Mouse (Mus musculus) embryonic facial prominence, embryonic 15.5 days (tissue): ENCODE measurements around the gene Negr1. TPM values are rescaled to one million over a fixed set of nuclear protein-coding genes. Genes with fewer than 3 reads are reported as not detected.

ENCODE experiments used
- ATAC-seq: fragments of 200-750 bp; cut with Nextera tagmentation; 2 replicates; pipeline ENCODE4 v1.8.0; 2017; ENCODE audit warnings: low read depth, moderate TSS enrichment; ENCODE audit not compliant: insufficient number of reproducible peaks, low FRiP score, low TSS enrichment
- H3K27ac ChIP-seq: fragments of 300-500 bp; sonication (generic); replicated peaks from 2 replicates; pipeline ENCODE4 v1.5.1; 2015; ENCODE audit warnings: mild to moderate bottlenecking, inconsistent platforms
- H3K27me3 ChIP-seq: fragments of 300-500 bp; sonication (generic); 2 replicates; pipeline ENCODE4 v1.6.1; 2015; ENCODE audit warnings: inconsistent platforms
- H3K36me3 ChIP-seq: fragments of 300-500 bp; sonication (generic); 2 replicates; pipeline ENCODE4 v1.6.1; 2015; ENCODE audit warnings: mild to moderate bottlenecking, inconsistent platforms
- H3K4me1 ChIP-seq: fragments of 300-500 bp; sonication (generic); 2 replicates; pipeline ENCODE4 v1.6.1; 2015; ENCODE audit warnings: inconsistent platforms
- H3K4me2 ChIP-seq: fragments of 300-500 bp; sonication (generic); replicated peaks from 2 replicates; pipeline ENCODE4 v1.6.1; 2015; ENCODE audit warnings: mild to moderate bottlenecking, inconsistent platforms
- H3K4me3 ChIP-seq: fragments of 300-500 bp; sonication (generic); replicated peaks from 2 replicates; pipeline ENCODE4 v1.5.1; 2015; ENCODE audit warnings: mild to moderate bottlenecking, inconsistent platforms
- H3K9ac ChIP-seq: fragments of 300-500 bp; sonication (generic); 2 replicates; pipeline ENCODE4 v1.6.1; 2015; ENCODE audit warnings: inconsistent platforms
- H3K9me3 ChIP-seq: fragments of 300-500 bp; sonication (generic); replicated peaks from 2 replicates; pipeline ENCODE4 v1.6.1; 2016; ENCODE audit warnings: inconsistent platforms
- WGBS: fragments of 180-500 bp; shearing (Covaris S2); methylation state at CpG from one replicate; pipeline ENCODE4 v1.1.7; 2015; 5-methylcytosine and 5-hydroxymethylcytosine counted together
- polyA plus RNA-seq: library from polyadenylated mRNA; unstranded; fragments of >200 nt; fragmentation: Nextera tagmentation; extraction: Ambion mirVana; gene quantifications from 2 replicates; pipeline ENCODE4 v1.2.1, GENCODE M21; 2015

The Negr1 gene
- polyA plus RNA-seq, 1 experiment from 2014 or later: 6.1 TPM

GRCm38 (mm10) chr3:156809836-156810235 is 248.2 kb downstream of the Negr1 start:
- Histone ChIP-seq H3K27me3 (no peaks in the 10 kb centered on the region), H3K9me3 (no peaks in the 10 kb centered on the region), H3K27ac (no peak overlapping the region), H3K9ac (no peak overlapping the region), H3K4me1 (no peaks in the 10 kb centered on the region), H3K4me3 (no peak overlapping the region), H3K36me3 (no peaks in the 10 kb centered on the region), H3K4me2 (no peak overlapping the region)
- no peak for ATAC-seq
- 88% methylated on average over 3 of the region's 3 CpGs for WGBS

GRCm38 (mm10) chr3:156816938-156817337 is 255.3 kb downstream of the Negr1 start:
- Histone ChIP-seq H3K27ac (no peak overlapping the region), H3K9me3 (no peaks in the 10 kb centered on the region), H3K27me3 (no peaks in the 10 kb centered on the region), H3K4me1 (no peaks in the 10 kb centered on the region), H3K4me3 (no peak overlapping the region), H3K9ac (no peak overlapping the region), H3K36me3 (no peaks in the 10 kb centered on the region), H3K4me2 (no peak overlapping the region)
- no peak for ATAC-seq

- Histone ChIP-seq H3K4me1 (no peaks in the 10 kb centered on the region), H3K27ac (no peak overlapping the region), H3K36me3 (no peaks in the 10 kb centered on the region), H3K4me3 (no peak overlapping the region), H3K9me3 (no peaks in the 10 kb centered on the region), H3K27me3 (no peaks in the 10 kb centered on the region), H3K9ac (no peak overlapping the region), H3K4me2 (no peak overlapping the region)
- 46% methylated on average over 6 of the region's 6 CpGs for WGBS
- ATAC-seq: no peak
Observed at GRCm38 (mm10) chr3:156817452-156817851, 255.9 kb downstream of the Negr1 start.

GRCm38 (mm10) chr3:156823039-156823438 is 261.4 kb downstream of the Negr1 start:
- Histone ChIP-seq H3K4me3 (no peak overlapping the region), H3K36me3 (no peaks in the 10 kb centered on the region), H3K4me2 (no peak overlapping the region), H3K9me3 (no peaks in the 10 kb centered on the region), H3K27ac (no peak overlapping the region), H3K27me3 (no peaks in the 10 kb centered on the region), H3K9ac (no peak overlapping the region), H3K4me1 (no peaks in the 10 kb centered on the region)
- no peak for ATAC-seq
- 78% methylated on average over 3 of the region's 3 CpGs for WGBS

- Histone ChIP-seq H3K27me3 (no peaks in the 10 kb centered on the region), H3K4me2 (no peak overlapping the region), H3K27ac (no peak overlapping the region), H3K9ac (no peak overlapping the region), H3K4me3 (no peak overlapping the region), H3K9me3 (no peaks in the 10 kb centered on the region), H3K36me3 (no peaks in the 10 kb centered on the region), H3K4me1 (no peaks in the 10 kb centered on the region)
- 56% methylated on average over 3 of the region's 3 CpGs for WGBS
- ATAC-seq: no peak
Observed at GRCm38 (mm10) chr3:156833920-156834319, 272.3 kb downstream of the Negr1 start.

GRCm38 (mm10) chr3:156838550-156838949 is 277.0 kb downstream of the Negr1 start:
- H3K36me3 ChIP-seq: no peaks in the 10 kb centered on the region
- H3K27me3 ChIP-seq: no peaks in the 10 kb centered on the region
- H3K4me2 ChIP-seq: no peak overlapping the region
- no peak overlapping the region for H3K9ac ChIP-seq
- no peaks in the 10 kb centered on the region for H3K9me3 ChIP-seq
- WGBS: 81% methylated on average over 2 of the region's 2 CpGs
- H3K4me1 ChIP-seq: no peaks in the 10 kb centered on the region
- ATAC-seq: no peak
- no peak overlapping the region for H3K4me3 ChIP-seq
- H3K27ac ChIP-seq: no peak overlapping the region

DNA sequence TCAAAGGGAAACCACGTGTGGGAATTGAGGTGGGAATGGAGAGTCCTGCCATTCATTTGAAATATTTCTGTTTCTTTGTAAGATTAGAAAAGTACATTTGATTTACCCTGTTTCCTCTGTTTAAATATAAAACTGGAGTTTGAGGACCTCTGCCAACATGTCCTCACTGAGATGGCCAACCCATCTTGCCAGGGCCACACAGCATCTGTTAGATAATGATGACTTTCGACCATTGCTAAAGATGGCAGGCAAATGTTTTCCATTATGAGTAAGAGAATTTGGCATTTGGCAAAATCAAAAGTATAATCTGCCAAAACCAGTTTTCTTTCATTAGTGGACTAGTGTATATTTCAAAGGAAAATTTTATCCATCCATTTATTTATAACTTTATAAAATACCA is 286.8 kb downstream of the Negr1 start:
- no peak overlapping the region for H3K9ac ChIP-seq

DNA sequence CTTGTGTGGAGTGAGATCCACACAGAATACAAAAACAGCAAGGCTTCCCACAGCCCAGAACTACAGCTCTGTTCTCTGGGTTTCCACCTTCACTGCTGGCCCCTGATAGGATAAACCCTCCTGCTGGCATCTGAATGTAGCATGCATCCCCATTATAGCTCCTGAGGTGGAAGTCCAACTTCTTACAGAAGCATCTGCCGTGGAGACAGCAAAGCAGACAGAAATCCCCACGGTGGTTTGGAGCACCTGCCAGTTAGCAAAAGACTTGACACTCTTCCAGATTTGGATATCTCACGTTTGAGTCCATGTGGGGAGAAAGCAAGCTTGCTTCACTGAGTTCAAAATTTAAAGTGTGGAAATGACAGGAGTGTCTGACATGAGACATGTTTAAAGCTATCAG is 290.3 kb downstream of the Negr1 start:
- WGBS: 58% methylated on average over 3 of the region's 3 CpGs
- Histone ChIP-seq H3K4me1 (no peaks in the 10 kb centered on the region), H3K36me3 (no peaks in the 10 kb centered on the region), H3K4me2 (no peak overlapping the region), H3K27me3 (no peaks in the 10 kb centered on the region), H3K9me3 (no peaks in the 10 kb centered on the region), H3K4me3 (no peak overlapping the region), H3K9ac (no peak overlapping the region), H3K27ac (no peak overlapping the region)
- ATAC-seq: no peak

More for the DNA sequence above, 286.8 kb downstream of the Negr1 start:
- no peak for ATAC-seq
- Histone ChIP-seq H3K4me2 (no peak overlapping the region), H3K4me1 (no peaks in the 10 kb centered on the region), H3K27ac (no peak overlapping the region), H3K36me3 (no peaks in the 10 kb centered on the region), H3K4me3 (no peak overlapping the region), H3K9me3 (no peaks in the 10 kb centered on the region), H3K27me3 (no peaks in the 10 kb centered on the region)
- WGBS: 59% methylated on average over 2 of the region's 2 CpGs

GRCm38 (mm10) chr3:156870239-156870921 is 308.8 kb downstream of the Negr1 start:
- ATAC-seq: peak; percentile 29; the same call in 1 of the 2 replicates
- no peaks in the 10 kb centered on the region for H3K36me3 ChIP-seq
- 48% methylated on average over 3 of the region's 3 CpGs for WGBS

DNA sequence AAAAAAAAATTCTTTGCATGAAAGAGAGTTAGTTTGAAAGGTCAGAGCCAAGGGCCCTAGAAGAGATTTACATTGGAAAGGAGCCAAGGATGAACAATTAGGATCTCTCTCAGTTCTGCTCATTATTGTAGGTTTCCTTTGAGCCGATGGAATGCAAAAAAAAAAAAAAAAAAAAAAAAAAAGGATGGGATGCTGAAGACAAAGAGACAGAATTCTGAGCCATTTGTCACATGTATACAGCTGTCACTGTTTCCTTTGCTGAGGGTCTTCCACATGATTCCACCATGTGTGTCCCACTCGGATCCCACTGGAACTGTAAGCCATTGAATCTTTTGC is 309.3 kb downstream of the Negr1 start:
- ATAC-seq: no peak
- 23% methylated on average over 2 of the region's 2 CpGs for WGBS
- H3K4me2 ChIP-seq: no peak overlapping the region
- H3K36me3 ChIP-seq: no peaks in the 10 kb centered on the region
- H3K27me3 ChIP-seq: no peaks in the 10 kb centered on the region
- H3K9me3 ChIP-seq: no peaks in the 10 kb centered on the region
- no peak overlapping the region for H3K27ac ChIP-seq
- no peak overlapping the region for H3K4me3 ChIP-seq
- peaks cover 6% of the 10 kb centered on the region; the same call in 1 of the 2 replicates for H3K4me1 ChIP-seq
- no peak overlapping the region for H3K9ac ChIP-seq

More at GRCm38 (mm10) chr3:156870239-156870921, 308.8 kb downstream of the Negr1 start:
- Histone ChIP-seq H3K27me3 (no peaks in the 10 kb centered on the region), H3K27ac (no peak overlapping the region), H3K4me2 (no peak overlapping the region), H3K4me1 (peaks cover 6% of the 10 kb centered on the region; the same call in 1 of the 2 replicates), H3K4me3 (no peak overlapping the region), H3K9ac (no peak overlapping the region), H3K9me3 (no peaks in the 10 kb centered on the region)

DNA sequence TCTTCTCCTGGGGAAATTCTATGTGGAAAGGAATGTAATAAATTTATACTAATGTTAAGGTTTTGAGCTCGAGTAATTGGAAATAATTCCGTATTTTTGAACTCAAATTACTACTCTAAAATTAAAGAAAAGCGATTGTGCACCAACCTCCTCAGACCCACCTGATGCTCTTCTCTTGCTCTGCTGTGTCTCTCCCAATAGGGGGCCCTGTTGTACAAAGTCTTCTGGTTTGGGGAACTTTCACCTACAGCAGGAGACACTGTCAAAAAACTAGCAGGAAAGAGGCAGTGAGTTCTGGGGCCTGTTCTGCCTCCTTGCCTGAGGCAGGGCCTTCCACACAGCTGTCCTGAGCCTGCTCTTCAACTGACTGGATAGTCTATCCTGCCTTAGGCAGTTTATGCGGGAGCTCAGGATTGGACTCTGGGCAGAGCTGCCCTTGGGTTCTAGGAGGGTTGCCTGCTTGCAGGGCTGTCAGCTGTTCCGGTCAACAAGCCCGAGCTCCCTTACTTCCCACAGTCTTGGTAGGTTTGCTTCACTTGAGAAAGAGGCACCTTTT is 310.1 kb downstream of the Negr1 start:
- Histone ChIP-seq H3K4me2 (no peak overlapping the region), H3K36me3 (no peaks in the 10 kb centered on the region), H3K9ac (no peak overlapping the region), H3K27ac (no peak overlapping the region), H3K4me1 (peaks cover 6% of the 10 kb centered on the region; the same call in 1 of the 2 replicates), H3K4me3 (no peak overlapping the region), H3K27me3 (no peaks in the 10 kb centered on the region), H3K9me3 (no peaks in the 10 kb centered on the region)
- ATAC-seq: no peak
- 75% methylated on average over 6 of the region's 6 CpGs for WGBS

GRCm38 (mm10) chr3:156876551-156876950 is 315.0 kb downstream of the Negr1 start:
- Histone ChIP-seq H3K27me3 (no peaks in the 10 kb centered on the region), H3K4me1 (no peaks in the 10 kb centered on the region), H3K36me3 (no peaks in the 10 kb centered on the region), H3K27ac (no peak overlapping the region), H3K9me3 (no peaks in the 10 kb centered on the region), H3K4me3 (no peak overlapping the region), H3K9ac (no peak overlapping the region), H3K4me2 (no peak overlapping the region)
- ATAC-seq: no peak
- 75% methylated on average over 1 of the region's 1 CpGs for WGBS
